Mouse (Mus musculus) adrenal gland, adult 8-10 months (tissue): Measurements from ENCODE around the gene Mast1. TPM values are rescaled to one million over a fixed set of nuclear protein-coding genes. Genes with fewer than 3 reads are reported as not detected.

Source experiments
- DNase-seq: peaks from one replicate; pipeline ENCODE4 v3.0.0; 2022
- microRNA-seq, 2 experiments: library from miRNA; unstranded; fragments of <30 nt; microRNA quantifications; one replicate each; pipeline ENCODE4 v1.2.0; 2022
- total RNA-seq, 4 experiments: library from RNA; stranded (reverse); gene quantifications; 2 replicates each; pipeline ENCODE4 v1.2.4; 2022

Gene Mast1
- total RNA-seq, 4 experiments from 2014 or later: 2.1 to 9.2 (median 5.9) TPM

DNA sequence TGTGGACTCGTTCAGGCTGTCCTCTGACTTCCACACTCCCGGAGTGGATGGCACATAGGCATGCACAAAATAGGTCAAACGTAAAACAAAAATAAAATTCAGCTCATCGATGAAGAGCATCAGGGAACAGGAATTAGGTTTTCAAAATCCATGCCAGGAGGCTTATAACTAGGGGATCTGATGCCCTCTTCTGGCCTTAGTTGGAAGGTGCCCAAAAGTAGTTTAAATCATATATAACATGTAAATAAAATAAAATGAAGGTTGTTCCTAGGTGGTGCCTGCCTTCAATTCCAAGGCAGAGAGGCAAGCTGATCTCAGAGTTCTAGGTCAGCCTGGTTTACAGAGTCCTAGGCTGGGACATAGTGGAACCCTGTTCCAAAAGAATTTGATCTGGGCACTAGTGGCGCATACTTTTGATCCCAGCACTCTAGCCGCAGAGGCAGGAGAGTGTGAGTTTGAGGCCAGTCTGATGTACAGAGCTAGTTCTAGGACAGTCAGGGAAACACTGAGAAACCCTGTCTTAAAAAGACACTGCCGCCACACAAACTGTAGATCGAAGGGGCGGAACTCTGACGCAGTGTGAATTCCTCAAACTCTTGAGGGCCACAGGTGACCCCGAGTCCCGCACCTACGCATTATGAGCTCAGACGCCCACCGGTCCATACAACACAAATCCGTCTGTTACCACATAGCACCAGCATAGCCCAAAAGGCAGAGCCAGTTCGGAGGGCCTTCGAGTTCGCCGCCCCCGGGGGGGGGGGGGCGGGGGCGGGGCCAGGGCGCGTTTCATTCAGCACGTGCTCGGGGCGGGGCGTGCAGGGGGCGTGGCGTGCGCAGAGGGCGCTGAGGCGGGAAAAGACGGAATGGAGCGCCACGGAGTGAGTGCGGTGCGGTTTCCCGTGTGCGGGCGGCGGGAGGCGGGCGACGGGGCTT lies 65.5 kb downstream of the Mast1 start, which contains the start of gene Syce2:
Gene Syce2 (plus strand): TSS at position 736 of the 933 bp plus-strand sequence.
- peak; percentile 62 for DNase-seq

Small RNA genes within 50 kb of the gene (microRNA-seq; reads per million reads assigned to microRNA genes)
- gene Gm24197 (0 to 0.34 reads per million in 2 experiments), gene Mir7069 (2.5 to 4.0 reads per million in 2 experiments)

Other genes starting within 250 kb of the Mast1 start
- 10 to 100 TPM; 81.0 to 86.9 (median 83.7) TPM for gene Nacc1, start 249.5 kb downstream of the Mast1 start, total RNA-seq
- gene Lyl1, start 235.9 kb downstream of the Mast1 start, total RNA-seq: 1 to 10 TPM; 3.1 to 5.6 (median 4.2) TPM
- under 1 TPM in 2 of 4 experiments, not detected in 2; 0.52 to 0.73 TPM for gene G430095P16Rik, start 214.4 kb downstream of the Mast1 start, total RNA-seq
- gene Nfix, start 137.0 kb downstream of the Mast1 start, total RNA-seq: 100 to 1,000 TPM in 3 of 4 experiments, 10 to 100 TPM in 1; 99.6 to 150 (median 117) TPM
- gene Dand5, start 114.5 kb downstream of the Mast1 start, total RNA-seq: 10 to 100 TPM; 11.2 to 14.9 (median 12.5) TPM
- gene Gadd45gip1, start 105.8 kb downstream of the Mast1 start, total RNA-seq: 10 to 100 TPM; 63.6 to 68.4 (median 66.2) TPM
- 100 to 1,000 TPM; 107 to 125 (median 111) TPM for gene Rad23a, start 96.7 kb downstream of the Mast1 start, total RNA-seq
- 100 to 1,000 TPM; 629 to 719 (median 673) TPM for gene Calr, start 90.4 kb downstream of the Mast1 start, total RNA-seq
- gene Farsa, start 80.4 kb downstream of the Mast1 start, total RNA-seq: 10 to 100 TPM; 59.9 to 76.8 (median 68.0) TPM
- 1 to 10 TPM; 6.1 to 9.1 (median 7.1) TPM for gene Syce2, start 65.2 kb downstream of the Mast1 start, total RNA-seq
- gene Gcdh, start 43.4 kb downstream of the Mast1 start, total RNA-seq: 10 to 100 TPM; 51.9 to 66.4 (median 60.4) TPM
- gene Klf1, start 35.4 kb downstream of the Mast1 start, total RNA-seq: under 1 TPM in 2 of 4 experiments, not detected in 2; 0.22 to 0.24 TPM
- gene Dnase2a, start 28.8 kb downstream of the Mast1 start, total RNA-seq: 10 to 100 TPM; 12.5 to 28.7 (median 22.2) TPM
- under 1 TPM in 2 of 4 experiments, not detected in 2; 0.28 to 0.40 TPM for gene Rtbdn, start 9.6 kb upstream of the Mast1 start, total RNA-seq
- gene Gm49661, start 32.1 kb upstream of the Mast1 start, total RNA-seq: 1 to 10 TPM in 2 of 4 experiments, not detected in 2; 1.7 to 2.3 TPM
- gene Prdx2, start 32.2 kb upstream of the Mast1 start, total RNA-seq: 100 to 1,000 TPM; 651 to 758 (median 708) TPM
- 100 to 1,000 TPM in 3 of 4 experiments, 10 to 100 TPM in 1; 89.0 to 142 (median 110) TPM for gene Rnaseh2a, start 32.4 kb upstream of the Mast1 start, total RNA-seq
- 100 to 1,000 TPM in 1 of 4 experiments, 10 to 100 TPM in 3; 39.9 to 211 (median 52.4) TPM for gene Junb, start 41.4 kb upstream of the Mast1 start, total RNA-seq
- gene Hook2, start 53.2 kb upstream of the Mast1 start, total RNA-seq: 10 to 100 TPM in 2 of 4 experiments, 1 to 10 TPM in 2; 6.2 to 12.7 (median 10.5) TPM
- gene Best2, start 77.2 kb upstream of the Mast1 start, total RNA-seq: not detected
- 100 to 1,000 TPM in 2 of 4 experiments, 10 to 100 TPM in 2; 96.4 to 107 (median 101) TPM for gene Asna1, start 87.9 kb upstream of the Mast1 start, total RNA-seq
- gene Trir, start 89.5 kb upstream of the Mast1 start, total RNA-seq: 100 to 1,000 TPM; 134 to 159 (median 155) TPM
- gene Tnpo2, start 99.6 kb upstream of the Mast1 start, total RNA-seq: 10 to 100 TPM; 67.7 to 85.8 (median 73.5) TPM
- 10 to 100 TPM; 15.0 to 29.6 (median 21.6) TPM for gene Fbxw9, start 122.7 kb upstream of the Mast1 start, total RNA-seq
- 1 to 10 TPM in 1 of 4 experiments, not detected in 3; 1.3 TPM for gene Gm5741, start 130.6 kb upstream of the Mast1 start, total RNA-seq
- 10 to 100 TPM; 31.4 to 41.2 (median 33.2) TPM for gene Dhps, start 134.4 kb upstream of the Mast1 start, total RNA-seq
- 10 to 100 TPM; 76.0 to 87.7 (median 81.1) TPM for gene Wdr83os, start 143.4 kb upstream of the Mast1 start, total RNA-seq
- gene Wdr83, start 143.9 kb upstream of the Mast1 start, total RNA-seq: 10 to 100 TPM; 22.6 to 30.1 (median 29.2) TPM
- 10 to 100 TPM; 53.4 to 60.8 (median 54.3) TPM for gene Man2b1, start 145.9 kb upstream of the Mast1 start, total RNA-seq
- gene Zfp791, start 185.7 kb upstream of the Mast1 start, total RNA-seq: 1 to 10 TPM; 1.7 to 2.4 (median 1.9) TPM
- gene Cks1brt, start 214.6 kb upstream of the Mast1 start, total RNA-seq: not detected